Mouse (Mus musculus): Measurements from ENCODE around the gene Rnf19b. TPM values are rescaled to one million over a fixed set of nuclear protein-coding genes. Genes with fewer than 3 reads are reported as not detected.

Gene Rnf19b
- polyA plus RNA-seq, 1 experiment, result 28.2 TPM

DNA sequence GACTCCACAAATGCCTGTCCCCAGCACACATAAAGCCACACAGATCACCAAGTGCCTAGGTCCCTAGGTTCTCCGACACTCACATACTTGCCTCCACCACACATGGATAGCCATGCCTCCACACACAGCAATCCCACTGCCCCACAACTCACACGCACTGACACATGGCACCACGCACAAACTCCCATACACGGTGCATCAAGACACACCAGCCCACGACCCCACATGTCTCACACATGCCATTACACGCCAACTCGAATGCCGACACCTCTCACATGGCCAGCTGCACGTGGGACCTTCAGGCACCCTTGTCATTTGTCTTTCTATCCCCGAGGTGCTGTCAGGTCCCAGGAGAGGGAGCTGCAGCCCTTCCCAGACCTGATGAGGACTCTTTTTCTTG lies 61.6 kb downstream of the Rnf19b start:
- TF ChIP-seq POLR2A (IDR thresholded peaks at IDR 0.05; ENCODE audit: low read depth, low read length) (no peak), CTCF (conservative IDR thresholded peaks at IDR 0.05; ENCODE audit: insufficient read depth, insufficient read length, low read depth, low read length) (no peak)
- Histone ChIP-seq H3K4me3 (ENCODE audit: insufficient read depth, low read depth, low read length) (no peak overlapping the region), H3K4me1 (ENCODE audit: control insufficient read depth, insufficient read depth, low read length) (no peaks in the 10 kb centered on the region), H3K27me3 (replicated peaks; ENCODE audit: control insufficient read depth, insufficient read depth, low read length) (peaks cover 3% of the 10 kb centered on the region), H3K27ac (ENCODE audit: insufficient read depth, low read depth, low read length) (no peak overlapping the region), H3K36me3 (ENCODE audit: control insufficient read depth, insufficient read depth, low read length) (no peaks in the 10 kb centered on the region)
- WGBS, result 74% methylated on average over 10 of the region's 10 CpGs
- no peak for DNase-seq

DNA sequence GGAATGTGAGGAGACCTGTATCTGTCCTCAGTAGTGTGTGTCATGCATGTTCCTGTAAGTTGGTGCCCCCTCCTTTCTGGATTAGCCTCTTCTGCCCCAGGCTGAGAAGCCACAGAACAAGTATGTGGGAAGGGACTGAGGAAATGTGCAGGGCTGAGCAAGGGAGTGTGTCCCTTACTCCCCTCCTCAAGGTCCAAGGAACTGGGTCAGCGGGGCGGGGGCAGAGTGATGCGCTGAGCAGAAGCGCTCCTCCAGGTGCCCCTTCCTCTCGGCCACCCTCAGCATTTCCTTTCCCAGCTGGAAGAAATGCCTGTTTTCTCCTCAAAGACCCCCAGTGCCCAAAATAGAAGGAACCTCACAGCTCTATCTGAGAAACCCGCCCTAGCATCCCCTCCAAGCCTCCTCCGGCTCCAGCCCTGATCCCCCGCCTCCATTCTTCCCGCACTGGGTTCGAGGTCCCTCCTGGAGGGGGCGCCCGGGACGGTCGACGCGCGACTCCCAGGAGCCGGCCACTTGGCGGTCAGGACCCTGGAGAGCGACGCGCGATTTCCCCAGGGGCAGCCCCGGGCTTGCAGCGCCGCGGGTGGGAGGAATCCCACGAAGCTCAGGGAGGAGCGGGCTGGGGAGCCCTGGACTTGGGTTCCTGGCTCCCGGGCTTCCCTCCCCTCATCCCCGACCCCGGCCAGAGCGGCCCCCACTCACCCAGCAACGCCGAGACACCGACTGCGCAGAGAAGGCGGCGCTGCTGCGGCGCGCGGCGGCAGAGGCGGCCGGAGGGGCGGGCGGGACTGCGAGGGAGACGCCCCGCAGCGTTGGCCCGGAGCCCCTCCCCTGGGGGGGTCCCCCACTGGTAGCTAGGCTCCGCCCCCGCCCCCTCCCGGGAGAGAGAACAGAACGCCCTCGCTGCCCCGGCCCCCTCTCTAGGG lies 62.7 kb downstream of the Rnf19b start:
- under 1% methylated on average over 57 of the region's 59 CpGs for WGBS
- peak; percentile 48 for DNase-seq
- no peak for TF ChIP-seq POLR2A (IDR thresholded peaks at IDR 0.05; ENCODE audit: low read depth, low read length)
- TF ChIP-seq CTCF (conservative IDR thresholded peaks at IDR 0.05; ENCODE audit: insufficient read depth, insufficient read length, low read depth, low read length), result no peak
- Histone ChIP-seq H3K36me3 (ENCODE audit: control insufficient read depth, insufficient read depth, low read length) (no peaks in the 10 kb centered on the region), H3K27ac (ENCODE audit: insufficient read depth, low read depth, low read length) (no peak overlapping the region), H3K4me1 (ENCODE audit: control insufficient read depth, insufficient read depth, low read length) (no peaks in the 10 kb centered on the region), H3K27me3 (replicated peaks; ENCODE audit: control insufficient read depth, insufficient read depth, low read length) (peaks cover 3% of the 10 kb centered on the region), H3K4me3 (ENCODE audit: insufficient read depth, low read depth, low read length) (no peak overlapping the region)

DNA sequence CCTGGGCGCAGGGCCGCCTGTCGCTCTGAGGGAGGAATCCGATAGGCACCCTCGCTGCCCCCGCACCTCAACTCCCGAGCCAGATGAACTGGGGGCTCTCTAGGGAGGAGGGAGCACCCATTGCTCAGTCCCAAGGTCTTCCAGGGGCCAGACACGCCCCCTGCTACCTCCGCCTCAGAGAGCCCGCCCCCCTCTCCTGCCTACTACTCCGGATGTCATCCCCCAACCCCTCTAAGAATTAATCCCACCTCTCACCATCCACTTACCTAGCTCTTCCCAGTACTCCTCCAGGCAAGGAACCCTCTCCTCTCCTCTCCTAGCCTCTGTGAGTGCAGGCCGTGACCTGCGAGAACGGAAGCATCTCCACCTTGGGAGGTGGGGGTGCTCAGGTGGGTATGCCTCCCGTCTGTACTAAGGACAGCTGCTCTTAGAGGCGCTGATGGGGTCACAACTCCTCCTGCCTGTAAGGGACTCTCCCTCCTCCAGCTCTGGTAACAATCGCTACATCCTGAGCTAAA lies 63.6 kb downstream of the Rnf19b start, which contains the start of gene Hpca:
Gene Hpca, minus strand, starts transcription at position 468 of the 518 bp plus-strand sequence.
- peaks cover 3% of the 10 kb centered on the region for H3K27me3 ChIP-seq (replicated peaks; ENCODE audit: control insufficient read depth, insufficient read depth, low read length)
- no peaks in the 10 kb centered on the region for H3K36me3 ChIP-seq (ENCODE audit: control insufficient read depth, insufficient read depth, low read length)
- 3% methylated on average over 17 of the region's 17 CpGs for WGBS
- H3K4me3 ChIP-seq (ENCODE audit: insufficient read depth, low read depth, low read length), result no peak within 1 kb of the TSS
- TF ChIP-seq POLR2A (IDR thresholded peaks at IDR 0.05; ENCODE audit: low read depth, low read length) (no peak), CTCF (conservative IDR thresholded peaks at IDR 0.05; ENCODE audit: insufficient read depth, insufficient read length, low read depth, low read length) (no peak)
- H3K27ac ChIP-seq (ENCODE audit: insufficient read depth, low read depth, low read length), result no peak within 1 kb of the TSS
- no peak for DNase-seq
- no peaks in the 10 kb centered on the region for H3K4me1 ChIP-seq (ENCODE audit: control insufficient read depth, insufficient read depth, low read length)

DNA sequence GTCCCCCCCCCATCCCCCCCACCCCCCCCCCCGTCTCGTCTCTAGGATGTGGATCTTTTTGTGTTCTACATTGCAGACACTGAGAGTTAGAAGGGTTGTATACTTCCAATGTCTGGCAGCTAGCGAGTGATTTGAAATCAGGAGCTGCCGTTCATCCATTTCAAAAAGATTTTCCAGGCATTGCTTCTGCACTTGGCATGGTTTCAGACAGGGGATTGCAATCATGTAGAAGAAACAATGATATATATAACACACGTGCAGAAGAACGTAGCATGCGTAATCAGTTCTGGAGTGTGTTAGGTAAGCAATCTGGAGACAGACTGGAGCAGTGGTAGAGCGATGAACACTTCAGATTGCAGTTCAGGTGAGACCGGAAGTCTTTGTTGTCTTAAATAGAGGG lies 64.0 kb downstream of the Rnf19b start:
- TF ChIP-seq POLR2A (IDR thresholded peaks at IDR 0.05; ENCODE audit: low read depth, low read length), result no peak
- TF ChIP-seq CTCF (conservative IDR thresholded peaks at IDR 0.05; ENCODE audit: insufficient read depth, insufficient read length, low read depth, low read length), result no peak
- no peaks in the 10 kb centered on the region for H3K4me1 ChIP-seq (ENCODE audit: control insufficient read depth, insufficient read depth, low read length)
- no peak overlapping the region for H3K27ac ChIP-seq (ENCODE audit: insufficient read depth, low read depth, low read length)
- 35% methylated on average over 9 of the region's 9 CpGs for WGBS
- H3K4me3 ChIP-seq (ENCODE audit: insufficient read depth, low read depth, low read length), result no peak overlapping the region
- no peak for DNase-seq
- H3K27me3 ChIP-seq (replicated peaks; ENCODE audit: control insufficient read depth, insufficient read depth, low read length), result peaks cover 3% of the 10 kb centered on the region
- H3K36me3 ChIP-seq (ENCODE audit: control insufficient read depth, insufficient read depth, low read length), result no peaks in the 10 kb centered on the region

GRCm38 (mm10) chr4:129122719-129123118 lies 64.6 kb downstream of the Rnf19b start:
- no peak for TF ChIP-seq POLR2A (IDR thresholded peaks at IDR 0.05; ENCODE audit: low read depth, low read length)
- TF ChIP-seq CTCF (conservative IDR thresholded peaks at IDR 0.05; ENCODE audit: insufficient read depth, insufficient read length, low read depth, low read length), result no peak
- DNase-seq, result no peak
- no peak overlapping the region for H3K27ac ChIP-seq (ENCODE audit: insufficient read depth, low read depth, low read length)
- H3K27me3 ChIP-seq (replicated peaks; ENCODE audit: control insufficient read depth, insufficient read depth, low read length), result peaks cover 3% of the 10 kb centered on the region
- H3K4me1 ChIP-seq (ENCODE audit: control insufficient read depth, insufficient read depth, low read length), result no peaks in the 10 kb centered on the region
- H3K36me3 ChIP-seq (ENCODE audit: control insufficient read depth, insufficient read depth, low read length), result no peaks in the 10 kb centered on the region
- WGBS, result 33% methylated on average over 8 of the region's 8 CpGs
- H3K4me3 ChIP-seq (ENCODE audit: insufficient read depth, low read depth, low read length), result no peak overlapping the region

GRCm38 (mm10) chr4:129124652-129125146 lies 66.6 kb downstream of the Rnf19b start:
- 9% methylated on average over 13 of the region's 13 CpGs for WGBS
- Histone ChIP-seq H3K4me1 (ENCODE audit: control insufficient read depth, insufficient read depth, low read length) (no peaks in the 10 kb centered on the region), H3K36me3 (ENCODE audit: control insufficient read depth, insufficient read depth, low read length) (no peaks in the 10 kb centered on the region), H3K27me3 (replicated peaks; ENCODE audit: control insufficient read depth, insufficient read depth, low read length) (peaks cover 3% of the 10 kb centered on the region), H3K27ac (ENCODE audit: insufficient read depth, low read depth, low read length) (no peak overlapping the region), H3K4me3 (ENCODE audit: insufficient read depth, low read depth, low read length) (no peak overlapping the region)
- no peak for DNase-seq
- TF ChIP-seq POLR2A (IDR thresholded peaks at IDR 0.05; ENCODE audit: low read depth, low read length) (no peak), CTCF (conservative IDR thresholded peaks at IDR 0.05; ENCODE audit: insufficient read depth, insufficient read length, low read depth, low read length) (no peak)

Measured in kidney, adult 2 months (tissue).